Mouse (Mus musculus) CD8-positive naive resting alpha-beta T cell, adult 57 days (primary cell): ENCODE measurements around the gene Mylip. TPM values are rescaled to one million over a fixed set of nuclear protein-coding genes. Genes with fewer than 3 reads are reported as not detected.

Experiments
- total RNA-seq: library from RNA; stranded (reverse); gene quantifications from one replicate; pipeline ENCODE4 v1.2.4, GENCODE M21; 2023

The Mylip gene
- 51.9 TPM for total RNA-seq

GRCm38 (mm10) chr13:45389448-45390311 is at the start of gene Mylip:
Gene Mylip, plus strand, starts transcription at chr13:45389742.

Other genes with a start within 250 kb of the Mylip start
- not detected for gene Gmpr, start 117.7 kb downstream of the Mylip start, total RNA-seq